Mouse (Mus musculus) spleen, adult 2 months (tissue): Measurements from ENCODE around the gene Qpctl.

Source experiments
- CTCF ChIP-seq: fragments of 200-500 bp; IDR thresholded peaks from 2 replicates; pipeline ENCODE4 v1.5.1; 2011; ENCODE audit warnings: mild to moderate bottlenecking, inconsistent platforms; ENCODE audit not compliant: insufficient read depth, insufficient read length, insufficient replicate concordance; ENCODE audit errors: extremely low read depth
- POLR2A ChIP-seq: fragments of 200-500 bp; IDR thresholded peaks from 2 replicates; pipeline ENCODE4 v1.6.1; 2011; ENCODE audit warnings: low read depth, low read length, inconsistent platforms

- no peak for TF ChIP-seq CTCF
- no peak for TF ChIP-seq POLR2A
Observed at GRCm38 (mm10) chr7:19118028-19118771, 30.9 kb downstream of the Qpctl start, which contains the start of gene Gm4969.
